Mouse (Mus musculus) spleen, adult 12 weeks (tissue): ENCODE data around the gene Wnt7b.

Experiments used
- DNase-seq: peaks from one replicate; pipeline ENCODE4 v3.0.0; 2022; ENCODE audit warnings: low spot score

Gene Wnt7b

GRCm38 (mm10) chr15:85582356-85582910 is at the start of gene Wnt7b:
Gene Wnt7b, minus strand, starts transcription at chr15:85582473.
- no peak for DNase-seq

GRCm38 (mm10) chr15:85631591-85631990 is 49.3 kb upstream of the Wnt7b start:
- DNase-seq = no peak

- DNase-seq = no peak
These were observed 47.8 kb upstream of the Wnt7b start for GRCm38 (mm10) chr15:85629924-85630545.

- no peak for DNase-seq
These were observed 43.5 kb upstream of the Wnt7b start for GRCm38 (mm10) chr15:85625666-85626279.

GRCm38 (mm10) chr15:85622213-85622612 is 39.9 kb upstream of the Wnt7b start:
- DNase-seq = no peak

- no peak for DNase-seq
These were observed 33.3 kb upstream of the Wnt7b start for GRCm38 (mm10) chr15:85615537-85616100.

- no peak for DNase-seq
These were observed 32.8 kb upstream of the Wnt7b start for GRCm38 (mm10) chr15:85615075-85615474.

- DNase-seq = no peak
These were observed 31.3 kb upstream of the Wnt7b start for GRCm38 (mm10) chr15:85613358-85614266.

GRCm38 (mm10) chr15:85612660-85613357 is 30.5 kb upstream of the Wnt7b start:
- peak; percentile 51 for DNase-seq

GRCm38 (mm10) chr15:85611701-85612520 is 29.6 kb upstream of the Wnt7b start:
- DNase-seq = no peak

GRCm38 (mm10) chr15:85610618-85611218 is 28.4 kb upstream of the Wnt7b start:
- DNase-seq = peak; percentile 55

GRCm38 (mm10) chr15:85610120-85610519 is 27.8 kb upstream of the Wnt7b start:
- no peak for DNase-seq

- DNase-seq = no peak
These were observed 27.2 kb upstream of the Wnt7b start for GRCm38 (mm10) chr15:85609266-85610004.

GRCm38 (mm10) chr15:85605962-85606610 is 23.8 kb upstream of the Wnt7b start:
- DNase-seq = no peak

GRCm38 (mm10) chr15:85604938-85605337 is 22.7 kb upstream of the Wnt7b start:
- DNase-seq = no peak

- no peak for DNase-seq
These were observed 22.2 kb upstream of the Wnt7b start for GRCm38 (mm10) chr15:85604507-85604906.

GRCm38 (mm10) chr15:85603422-85603821 is 21.1 kb upstream of the Wnt7b start:
- DNase-seq = no peak

GRCm38 (mm10) chr15:85602733-85603132 is 20.5 kb upstream of the Wnt7b start:
- DNase-seq = no peak

GRCm38 (mm10) chr15:85602021-85602420 is 19.7 kb upstream of the Wnt7b start:
- DNase-seq = no peak
